Mouse (Mus musculus) ovary, postnatal 10 days (tissue): ENCODE results near the gene Iqck.

ENCODE experiments used
- DNase-seq: peaks from one replicate; pipeline ENCODE4 v3.0.0; 2022; ENCODE audit warnings: low spot score

Iqck gene

GRCm38 (mm10) chr7:118991341-118991884, 135.9 kb downstream of the Iqck start:
- no peak for DNase-seq

GRCm38 (mm10) chr7:118992080-118992560, 136.6 kb downstream of the Iqck start:
- DNase-seq = no peak

GRCm38 (mm10) chr7:118992623-118993405, 137.3 kb downstream of the Iqck start:
- DNase-seq = no peak

- no peak for DNase-seq
These were observed 138.2 kb downstream of the Iqck start for GRCm38 (mm10) chr7:118993597-118994230.

- peak; percentile 20 for DNase-seq
These were observed 138.8 kb downstream of the Iqck start for GRCm38 (mm10) chr7:118994231-118994842.

GRCm38 (mm10) chr7:118995007-118995406, 139.5 kb downstream of the Iqck start, which contains the start of gene Gprc5b:
Gprc5b (minus strand) TSS chr7:118995211.
- DNase-seq = peak; percentile 62

GRCm38 (mm10) chr7:118995671-118996070, 140.1 kb downstream of the Iqck start:
- no peak for DNase-seq

GRCm38 (mm10) chr7:118996137-118996837, 140.7 kb downstream of the Iqck start:
- peak; percentile 65 for DNase-seq

GRCm38 (mm10) chr7:118999857-119000256, 144.3 kb downstream of the Iqck start:
- DNase-seq = no peak

GRCm38 (mm10) chr7:119001965-119002364, 146.4 kb downstream of the Iqck start:
- no peak for DNase-seq

GRCm38 (mm10) chr7:119002501-119002900, 146.9 kb downstream of the Iqck start:
- DNase-seq = no peak

GRCm38 (mm10) chr7:119010854-119011529, 155.4 kb downstream of the Iqck start:
- DNase-seq = peak; percentile 45

GRCm38 (mm10) chr7:119015736-119016135, 160.2 kb downstream of the Iqck start:
- no peak for DNase-seq

GRCm38 (mm10) chr7:119019537-119019936, 164.0 kb downstream of the Iqck start:
- DNase-seq = no peak
